Mouse (Mus musculus) neutrophil, adult 59 days (primary cell): Measurements from ENCODE around the gene Rpl10a. TPM values are rescaled to one million over a fixed set of nuclear protein-coding genes. Genes with fewer than 3 reads are reported as not detected.

Source experiments
- total RNA-seq, 2 experiments: library from RNA; stranded (reverse); gene quantifications; 1 replicate in 1 of 2; 2 replicates in 1 of 2; pipeline ENCODE4 v1.2.4; 2023

Gene Rpl10a
- 100 to 1,000 TPM; 528 to 601 TPM for total RNA-seq

GRCm38 (mm10) chr17:28328366-28328928 is at the start of gene Rpl10a:
Gene Rpl10a, plus strand, starts transcription at chr17:28328471.

GRCm38 (mm10) chr17:28313212-28313879 is 14.9 kb upstream of the Rpl10a start, which contains the start of gene Fance:
Gene Fance, plus strand, starts transcription at chr17:28313519.

GRCm38 (mm10) chr17:28350466-28351352 is 22.4 kb downstream of the Rpl10a start, which contains the start of gene Tead3:
Gene Tead3, minus strand, starts transcription at chr17:28350817.

GRCm38 (mm10) chr17:28365122-28365521 is 36.9 kb downstream of the Rpl10a start, which contains the start of gene Tulp1:
Gene Tulp1, minus strand, starts transcription at chr17:28365222.

Other genes starting within 250 kb of the Rpl10a start
- gene Tcp11, start 247.8 kb upstream of the Rpl10a start, total RNA-seq: 1 to 10 TPM in 1 of 2 experiments, under 1 TPM in 1; 0.55 to 1.0 TPM
- gene Scube3, start 186.3 kb upstream of the Rpl10a start, total RNA-seq: not detected
- gene Zfp523, start 151.3 kb upstream of the Rpl10a start, total RNA-seq: 10 to 100 TPM; 12.1 to 14.1 TPM
- gene Def6, start 120.7 kb upstream of the Rpl10a start, total RNA-seq: 100 to 1,000 TPM in 1 of 2 experiments, 10 to 100 TPM in 1; 96.9 to 106 TPM
- gene Ppard, start 95.8 kb upstream of the Rpl10a start, total RNA-seq: 10 to 100 TPM; 22.3 to 26.8 TPM
- 10 to 100 TPM; 14.2 to 14.9 TPM for gene Fance, start 15.0 kb upstream of the Rpl10a start, total RNA-seq
- gene Tead3, start 22.3 kb downstream of the Rpl10a start, total RNA-seq: 1 to 10 TPM in 1 of 2 experiments, under 1 TPM in 1; 0.55 to 1.7 TPM
- not detected for gene Tulp1, start 36.8 kb downstream of the Rpl10a start, total RNA-seq
- gene Fkbp5, start 189.1 kb downstream of the Rpl10a start, total RNA-seq: 10 to 100 TPM; 36.3 to 46.3 TPM
- 1 to 10 TPM; 1.9 to 2.3 TPM for gene Armc12, start 202.3 kb downstream of the Rpl10a start, total RNA-seq
- gene Clpsl2, start 220.9 kb downstream of the Rpl10a start, total RNA-seq: not detected
- gene Clps, start 232.3 kb downstream of the Rpl10a start, total RNA-seq: not detected
- gene Lhfpl5, start 247.2 kb downstream of the Rpl10a start, total RNA-seq: not detected